Comparison of ENCODE assay signal across 23 mouse cellular contexts in the genomic region with DNA sequence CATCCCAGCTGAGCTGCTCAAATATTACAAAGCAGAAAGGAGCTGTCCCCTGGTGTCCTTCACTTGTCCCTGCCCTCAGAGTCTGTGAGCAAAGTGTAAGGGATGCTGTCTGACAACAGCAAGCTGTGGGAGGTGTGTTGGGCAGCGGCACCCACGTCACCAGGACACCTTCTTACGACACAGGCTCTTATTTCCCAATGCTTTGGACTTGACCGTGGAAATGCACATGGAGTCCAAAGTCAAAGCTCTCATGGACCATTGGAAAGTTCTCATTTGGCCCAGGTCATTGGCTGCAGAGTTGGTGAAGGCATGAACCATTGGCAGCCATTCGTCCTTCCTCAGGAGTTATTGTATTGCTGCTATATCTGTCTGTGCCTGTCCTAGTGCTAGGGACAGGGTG. TPM values are rescaled to one million over a fixed set of nuclear protein-coding genes. Genes with fewer than 3 reads are reported as not detected.
"Had no signal": no experiment of that assay in that cellular context is flagged by ENCODE, and none has a peak within 500 bp of the region (broad histone marks: within the 10 kb centered on the region; RNA-seq: fewer than 3 reads in every experiment).

No protein-coding gene starts in this region.

- H3K27ac ChIP-seq: kidney, embryonic 15.5 days; liver, embryonic 13.5 days; midbrain, embryonic 10.5 days; midbrain, embryonic 13.5 days; neural tube, embryonic 13.5 days had no signal

- H3K27me3 ChIP-seq: kidney, embryonic 15.5 days; liver, embryonic 13.5 days; megakaryocyte, embryonic 14.5 days; midbrain, embryonic 13.5 days; neural tube, embryonic 13.5 days had no signal

- H3K9ac ChIP-seq: kidney, embryonic 15.5 days; liver, embryonic 13.5 days; lung, embryonic 14.5 days; midbrain, embryonic 13.5 days; neural tube, embryonic 13.5 days had no signal

- DNase-seq: kidney, adult 8-10 months; kidney, postnatal 10 days; layer of hippocampus, adult 9-11 months; liver, embryonic 13.5 days; lung, embryonic 14.5 days; lung, postnatal 36 days; retina, postnatal 1 day; right cerebral cortex, postnatal 25 days; thymus, adult 18-20 months; thymus, postnatal 4 days had no signal

- H3K4me1 ChIP-seq: kidney, embryonic 15.5 days; liver, embryonic 13.5 days; midbrain, embryonic 13.5 days had no signal

- ATAC-seq: lung, postnatal 0 days; midbrain, embryonic 13.5 days; midbrain, embryonic 16.5 days had no signal

- H3K36me3 ChIP-seq: kidney, embryonic 15.5 days; liver, embryonic 13.5 days; midbrain, embryonic 10.5 days; midbrain, embryonic 13.5 days; neural tube, embryonic 13.5 days had no signal

- H3K4me3 ChIP-seq: kidney, embryonic 15.5 days; liver, embryonic 13.5 days; megakaryocyte, embryonic 14.5 days; midbrain, embryonic 10.5 days; midbrain, embryonic 13.5 days; myocyte; neural tube, embryonic 13.5 days had no signal

- H3K4me2 ChIP-seq: kidney, embryonic 15.5 days; liver, embryonic 13.5 days; lung, embryonic 14.5 days; midbrain, embryonic 13.5 days; neural tube, embryonic 13.5 days had no signal

- H3K9me3 ChIP-seq: kidney, embryonic 15.5 days; liver, embryonic 13.5 days; megakaryocyte, embryonic 14.5 days; midbrain, embryonic 10.5 days; midbrain, embryonic 13.5 days; neural tube, embryonic 13.5 days had no signal

RNA-seq across cellular contexts. Expression of a gene that starts 5.6 kb away (rescaled TPM):
- total RNA-seq: layer of hippocampus, adult 18-20 months; layer of hippocampus, postnatal 25 days; left cerebral cortex, postnatal 36 days; monocyte, adult 5-6 weeks; neutrophil, adult 5-6 weeks had no signal
- polyA plus RNA-seq: midbrain, embryonic 13.5 days; midbrain, embryonic 16.5 days; myocyte; neural tube, embryonic 13.5 days had no signal
